Mouse (Mus musculus): Measurements from ENCODE around the gene Gstp3.

The Gstp3 gene

GRCm38 (mm10) chr19:4036327-4037045, 22.9 kb downstream of the Gstp3 start:
- DNase-seq = no peak

- no peak for DNase-seq
These were observed 25.6 kb downstream of the Gstp3 start for GRCm38 (mm10) chr19:4033742-4034141.

- DNase-seq = no peak
These were observed 26.1 kb downstream of the Gstp3 start for GRCm38 (mm10) chr19:4033298-4033697.

GRCm38 (mm10) chr19:4032668-4033067, 26.7 kb downstream of the Gstp3 start:
- DNase-seq = no peak

GRCm38 (mm10) chr19:4027576-4027975, 31.8 kb downstream of the Gstp3 start:
- no peak for DNase-seq

- no peak for DNase-seq
These were observed 36.2 kb downstream of the Gstp3 start for GRCm38 (mm10) chr19:4023185-4023584.

GRCm38 (mm10) chr19:4018743-4019583, 40.4 kb downstream of the Gstp3 start:
- DNase-seq = peak; percentile 95

GRCm38 (mm10) chr19:4017921-4018587, 41.3 kb downstream of the Gstp3 start:
- no peak for DNase-seq

GRCm38 (mm10) chr19:4015635-4016034, 43.7 kb downstream of the Gstp3 start:
- no peak for DNase-seq

GRCm38 (mm10) chr19:4014802-4015201, 44.6 kb downstream of the Gstp3 start:
- DNase-seq = no peak

- no peak for DNase-seq
These were observed 46.3 kb downstream of the Gstp3 start for GRCm38 (mm10) chr19:4013066-4013465.

- peak; percentile 99 for DNase-seq
These were observed 46.8 kb downstream of the Gstp3 start, which contains the start of gene Ndufv1 for GRCm38 (mm10) chr19:4012432-4013022. Gene Ndufv1 (minus strand): TSS chr19:4012806.

- no peak for DNase-seq
These were observed 48.3 kb downstream of the Gstp3 start for GRCm38 (mm10) chr19:4011086-4011485.
